Mouse (Mus musculus) ES-Bruce4 (cell line): ENCODE data around the gene Zfp82.

Experiments
- CTCF ChIP-seq: IDR thresholded peaks from one replicate; pipeline ENCODE4 v1.8.1; 2011; ENCODE audit warnings: low read depth, low read length
- POLR2A ChIP-seq: IDR thresholded peaks from one replicate; pipeline ENCODE4 v1.8.1; 2011; ENCODE audit warnings: low read length; ENCODE audit not compliant: insufficient read depth

- TF ChIP-seq CTCF = no peak
- TF ChIP-seq POLR2A = peak; percentile 86
Observed at GRCm38 (mm10) chr7:30072146-30073028, at the start of gene Zfp82.
